Mouse (Mus musculus): Measurements from ENCODE around the gene Tmc3.

The Tmc3 gene

GRCm38 (mm10) chr7:83667936-83668645 lies 83.4 kb downstream of the Tmc3 start:
- DNase-seq (ENCODE audit: low read depth in 1 of 2, low spot score in 2 of 2), result no peak

GRCm38 (mm10) chr7:83668724-83669123 lies 84.0 kb downstream of the Tmc3 start:
- DNase-seq (ENCODE audit: low read depth in 1 of 2, low spot score in 2 of 2), result no peak

- DNase-seq (ENCODE audit: low read depth in 1 of 2, low spot score in 2 of 2), result no peak
These were observed 86.8 kb downstream of the Tmc3 start for GRCm38 (mm10) chr7:83671573-83671972.
